Mouse (Mus musculus): ENCODE measurements around the gene Zswim3. TPM values are rescaled to one million over a fixed set of nuclear protein-coding genes. Genes with fewer than 3 reads are reported as not detected.
"Not testable (repeated sequence)": the region's sequence is repeated elsewhere in the genome, so short reads cannot be mapped to it uniquely, and the experiment has no call there.

Gene Zswim3
- polyA plus RNA-seq, 1 experiment from 2014 or later: 8.1 TPM

- no peak overlapping the region for H3K27ac ChIP-seq
- ATAC-seq: no peak
- H3K36me3 ChIP-seq: no peaks in the 10 kb centered on the region
- no peak overlapping the region for H3K4me2 ChIP-seq (replicated peaks)
- 57% methylated on average over 4 of the region's 4 CpGs for WGBS
- no peaks in the 10 kb centered on the region for H3K9me3 ChIP-seq
- no peak overlapping the region for H3K9ac ChIP-seq
- no peak overlapping the region for H3K4me3 ChIP-seq (replicated peaks)
- peaks cover 44% of the 10 kb centered on the region for H3K4me1 ChIP-seq (replicated peaks)
- H3K27me3 ChIP-seq (replicated peaks): peaks cover 23% of the 10 kb centered on the region
These were observed 56.2 kb downstream of the Zswim3 start for GRCm38 (mm10) chr2:164861094-164861493.

- 28% methylated on average over 9 of the region's 9 CpGs for WGBS
- ATAC-seq: peak; percentile 57
- H3K4me2 ChIP-seq (replicated peaks): 0 out of 2 replicates have a peak overlapping the region, but pooled peaks have one; percentile 4
These were observed 57.4 kb downstream of the Zswim3 start for GRCm38 (mm10) chr2:164862179-164862861.

GRCm38 (mm10) chr2:164863411-164863810 lies 58.5 kb downstream of the Zswim3 start:
- WGBS: 95% methylated on average over 9 of the region's 9 CpGs
- not testable (repeated sequence) for H3K9ac ChIP-seq; H3K36me3 ChIP-seq; H3K9me3 ChIP-seq; H3K27me3 ChIP-seq (replicated peaks); H3K4me2 ChIP-seq (replicated peaks); ATAC-seq; H3K4me3 ChIP-seq (replicated peaks)
- H3K4me1 ChIP-seq (replicated peaks): peaks cover 32% of the 10 kb centered on the region
- H3K27ac ChIP-seq: 0 out of 2 replicates have a peak overlapping the region, but pooled peaks have one; percentile 83

More at GRCm38 (mm10) chr2:164862179-164862861, 57.4 kb downstream of the Zswim3 start:
- H3K9me3 ChIP-seq: no peaks in the 10 kb centered on the region
- H3K27ac ChIP-seq: peak overlapping the region; percentile 83
- peaks cover 14% of the 10 kb centered on the region for H3K27me3 ChIP-seq (replicated peaks)
- no peak overlapping the region for H3K4me3 ChIP-seq (replicated peaks)
- H3K4me1 ChIP-seq (replicated peaks): peaks cover 40% of the 10 kb centered on the region
- no peaks in the 10 kb centered on the region for H3K36me3 ChIP-seq
- H3K9ac ChIP-seq: no peak overlapping the region

GRCm38 (mm10) chr2:164864593-164864992 lies 59.7 kb downstream of the Zswim3 start:
- H3K4me2 ChIP-seq (replicated peaks): no peak overlapping the region
- WGBS: 64% methylated on average over 4 of the region's 4 CpGs
- H3K36me3 ChIP-seq: no peaks in the 10 kb centered on the region
- H3K27ac ChIP-seq: no peak overlapping the region
- no peak for ATAC-seq
- H3K9me3 ChIP-seq: no peaks in the 10 kb centered on the region
- no peak overlapping the region for H3K4me3 ChIP-seq (replicated peaks)
- H3K4me1 ChIP-seq (replicated peaks): peaks cover 27% of the 10 kb centered on the region
- H3K9ac ChIP-seq: no peak overlapping the region
- H3K27me3 ChIP-seq (replicated peaks): no peaks in the 10 kb centered on the region

- Histone ChIP-seq H3K4me2 (replicated peaks) (no peak overlapping the region), H3K36me3 (no peaks in the 10 kb centered on the region), H3K27me3 (replicated peaks) (no peaks in the 10 kb centered on the region), H3K27ac (peak overlapping the region; percentile 65), H3K4me3 (replicated peaks) (no peak overlapping the region), H3K9ac (no peak overlapping the region), H3K9me3 (no peaks in the 10 kb centered on the region), H3K4me1 (replicated peaks) (peaks cover 15% of the 10 kb centered on the region)
- peak; percentile 23; the same call in 1 of the 2 replicates for ATAC-seq
- WGBS: 28% methylated on average over 16 of the region's 16 CpGs
These were observed 62.0 kb downstream of the Zswim3 start for GRCm38 (mm10) chr2:164866741-164867551.

GRCm38 (mm10) chr2:164867566-164867965 lies 62.7 kb downstream of the Zswim3 start:
- no peak overlapping the region for H3K4me3 ChIP-seq (replicated peaks)

GRCm38 (mm10) chr2:164868491-164868890 lies 63.6 kb downstream of the Zswim3 start:
- no peak for ATAC-seq
- WGBS: 49% methylated on average over 7 of the region's 7 CpGs
- H3K27ac ChIP-seq: no peak overlapping the region

More at GRCm38 (mm10) chr2:164867566-164867965, 62.7 kb downstream of the Zswim3 start:
- H3K9ac ChIP-seq: no peak overlapping the region
- peaks cover 14% of the 10 kb centered on the region for H3K4me1 ChIP-seq (replicated peaks)
- WGBS: 92% methylated on average over 7 of the region's 7 CpGs
- no peaks in the 10 kb centered on the region for H3K36me3 ChIP-seq
- no peak overlapping the region for H3K4me2 ChIP-seq (replicated peaks)
- H3K27me3 ChIP-seq (replicated peaks): no peaks in the 10 kb centered on the region
- no peak for ATAC-seq
- no peaks in the 10 kb centered on the region for H3K9me3 ChIP-seq
- H3K27ac ChIP-seq: peak overlapping the region; percentile 65

More at GRCm38 (mm10) chr2:164868491-164868890, 63.6 kb downstream of the Zswim3 start:
- Histone ChIP-seq H3K9ac (no peak overlapping the region), H3K4me2 (replicated peaks) (no peak overlapping the region), H3K9me3 (no peaks in the 10 kb centered on the region), H3K36me3 (no peaks in the 10 kb centered on the region), H3K27me3 (replicated peaks) (no peaks in the 10 kb centered on the region), H3K4me1 (replicated peaks) (peaks cover 9% of the 10 kb centered on the region), H3K4me3 (replicated peaks) (no peak overlapping the region)

Other genes starting within 250 kb of the Zswim3 start
- 53.3 and 57.4 TPM in 2 replicates for gene Wfdc2, start 242.7 kb upstream of the Zswim3 start, polyA plus RNA-seq (2015; fragmentation: Nextera tagmentation; extraction: Ambion mirVana)
- gene Spint3, start 231.6 kb upstream of the Zswim3 start, polyA plus RNA-seq (2015; fragmentation: Nextera tagmentation; extraction: Ambion mirVana): not detected in 2 replicates
- gene Wfdc6a, start 219.7 kb upstream of the Zswim3 start, polyA plus RNA-seq (2015; fragmentation: Nextera tagmentation; extraction: Ambion mirVana): 0.85 and 1.7 TPM in 2 replicates
- gene Eppin, start 211.5 kb upstream of the Zswim3 start, polyA plus RNA-seq (2015; fragmentation: Nextera tagmentation; extraction: Ambion mirVana): not detected in 2 replicates
- not detected in 2 replicates for gene Wfdc6b, start 191.6 kb upstream of the Zswim3 start, polyA plus RNA-seq (2015; fragmentation: Nextera tagmentation; extraction: Ambion mirVana)
- not detected in 2 replicates for gene Wfdc8, start 191.5 kb upstream of the Zswim3 start, polyA plus RNA-seq (2015; fragmentation: Nextera tagmentation; extraction: Ambion mirVana)
- not detected in 2 replicates for gene Wfdc16, start 166.3 kb upstream of the Zswim3 start, polyA plus RNA-seq (2015; fragmentation: Nextera tagmentation; extraction: Ambion mirVana)
- 0.56 and 0.72 TPM in 2 replicates for gene Wfdc10, start 149.1 kb upstream of the Zswim3 start, polyA plus RNA-seq (2015; fragmentation: Nextera tagmentation; extraction: Ambion mirVana)
- not detected in 2 replicates for gene Wfdc9, start 148.5 kb upstream of the Zswim3 start, polyA plus RNA-seq (2015; fragmentation: Nextera tagmentation; extraction: Ambion mirVana)
- not detected in 2 replicates for gene Wfdc11, start 131.0 kb upstream of the Zswim3 start, polyA plus RNA-seq (2015; fragmentation: Nextera tagmentation; extraction: Ambion mirVana)
- gene Wfdc13, start 120.0 kb upstream of the Zswim3 start, polyA plus RNA-seq (2015; fragmentation: Nextera tagmentation; extraction: Ambion mirVana): 0.18 and 0.30 TPM in 2 replicates
- gene Spint4, start 106.6 kb upstream of the Zswim3 start, polyA plus RNA-seq (2015; fragmentation: Nextera tagmentation; extraction: Ambion mirVana): not detected in 2 replicates
- gene Spint5, start 89.8 kb upstream of the Zswim3 start, polyA plus RNA-seq (2015; fragmentation: Nextera tagmentation; extraction: Ambion mirVana): not detected in 2 replicates
- 1.8 and 2.0 TPM in 2 replicates for gene Wfdc3, start 59.2 kb upstream of the Zswim3 start, polyA plus RNA-seq (2015; fragmentation: Nextera tagmentation; extraction: Ambion mirVana)
- 60.4 and 62.5 TPM in 2 replicates for gene Dnttip1, start 59.1 kb upstream of the Zswim3 start, polyA plus RNA-seq (2015; fragmentation: Nextera tagmentation; extraction: Ambion mirVana)
- gene Ube2c, start 35.2 kb upstream of the Zswim3 start, polyA plus RNA-seq (2015; fragmentation: Nextera tagmentation; extraction: Ambion mirVana): 431 and 439 TPM in 2 replicates
- gene Tnnc2, start 25.1 kb upstream of the Zswim3 start, polyA plus RNA-seq (2015; fragmentation: Nextera tagmentation; extraction: Ambion mirVana): 1.7 and 6.9 TPM in 2 replicates
- 18.4 and 21.2 TPM in 2 replicates for gene Snx21, start 19.3 kb upstream of the Zswim3 start, polyA plus RNA-seq (2015; fragmentation: Nextera tagmentation; extraction: Ambion mirVana)
- gene Acot8, start 216 bp upstream of the Zswim3 start, polyA plus RNA-seq (2015; fragmentation: Nextera tagmentation; extraction: Ambion mirVana): 23.6 and 29.7 TPM in 2 replicates
- gene Zswim1, start 17.6 kb downstream of the Zswim3 start, polyA plus RNA-seq (2015; fragmentation: Nextera tagmentation; extraction: Ambion mirVana): 13.5 TPM in 2 replicates
- not detected in 2 replicates for gene Spata25, start 23.4 kb downstream of the Zswim3 start, polyA plus RNA-seq (2015; fragmentation: Nextera tagmentation; extraction: Ambion mirVana)
- 266 and 277 TPM in 2 replicates for gene Ctsa, start 27.8 kb downstream of the Zswim3 start, polyA plus RNA-seq (2015; fragmentation: Nextera tagmentation; extraction: Ambion mirVana)
- gene Neurl2, start 28.4 kb downstream of the Zswim3 start, polyA plus RNA-seq (2015; fragmentation: Nextera tagmentation; extraction: Ambion mirVana): 6.8 and 7.4 TPM in 2 replicates
- gene Pltp, start 52.6 kb downstream of the Zswim3 start, polyA plus RNA-seq (2015; fragmentation: Nextera tagmentation; extraction: Ambion mirVana): 28.7 and 29.5 TPM in 2 replicates
- 63.6 and 65.5 TPM in 2 replicates for gene Pcif1, start 74.2 kb downstream of the Zswim3 start, polyA plus RNA-seq (2015; fragmentation: Nextera tagmentation; extraction: Ambion mirVana)
- gene Zfp335, start 106.7 kb downstream of the Zswim3 start, polyA plus RNA-seq (2015; fragmentation: Nextera tagmentation; extraction: Ambion mirVana): 10.7 and 11.3 TPM in 2 replicates
- gene Mmp9, start 135.7 kb downstream of the Zswim3 start, polyA plus RNA-seq (2015; fragmentation: Nextera tagmentation; extraction: Ambion mirVana): 4.9 and 5.2 TPM in 2 replicates
- 0.80 and 0.97 TPM in 2 replicates for gene Slc12a5, start 155.7 kb downstream of the Zswim3 start, polyA plus RNA-seq (2015; fragmentation: Nextera tagmentation; extraction: Ambion mirVana)
- 47.4 and 48.8 TPM in 2 replicates for gene Ncoa5, start 229.8 kb downstream of the Zswim3 start, polyA plus RNA-seq (2015; fragmentation: Nextera tagmentation; extraction: Ambion mirVana)

Measured in intestine, embryonic 15.5 days (tissue).